14 mouse cellular contexts compared by ENCODE assay signal in the genomic region with DNA sequence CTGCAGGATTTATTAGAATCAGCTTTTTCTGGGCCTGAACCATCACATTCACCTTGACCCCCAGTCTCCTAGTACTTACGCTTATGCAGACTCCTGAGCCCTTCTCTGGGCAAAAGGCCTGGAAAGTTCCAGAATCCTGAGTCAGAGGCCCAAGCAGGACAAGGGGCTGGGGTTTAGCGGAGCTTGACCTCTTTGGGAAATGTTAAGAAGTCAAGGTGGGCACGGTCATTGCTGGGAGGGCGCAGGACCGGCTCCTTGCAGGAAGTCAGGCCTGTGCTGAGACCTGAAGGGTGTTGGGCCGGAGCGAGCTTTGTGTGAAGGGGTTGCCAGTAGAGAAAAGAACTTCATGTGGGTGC.
DNase-seq lines count a peak whose midpoint lies in the region; ATAC-seq and TF ChIP-seq lines count a peak whose summit lies in the region.
"Had no signal": no experiment of that assay in that cellular context is flagged by ENCODE, and none has a peak within 500 bp of the region (broad histone marks: within the 10 kb centered on the region; RNA-seq: fewer than 3 reads in every experiment).

No protein-coding gene starts in this region.

- H3K4me1 ChIP-seq in hindbrain, embryonic 13.5 days (replicated peaks), result peaks cover 21% of the 10 kb centered on the region
- H3K4me1 ChIP-seq in hindbrain, postnatal 0 days (ENCODE audit: insufficient read depth, low read length), result peaks cover 4% of the 10 kb centered on the region; the same call in 1 of the 2 replicates
- H3K4me1 ChIP-seq in limb, embryonic 12.5 days (replicated peaks), result peaks cover 12% of the 10 kb centered on the region
- H3K4me1 ChIP-seq: liver, embryonic 13.5 days had no signal

- no peaks in the 10 kb centered on the region for H3K36me3 ChIP-seq in hindbrain, embryonic 13.5 days
- no peaks in the 10 kb centered on the region for H3K36me3 ChIP-seq in hindbrain, postnatal 0 days (ENCODE audit: insufficient read depth, low read length)
- no peaks in the 10 kb centered on the region for H3K36me3 ChIP-seq in limb, embryonic 12.5 days
- H3K36me3 ChIP-seq: liver, embryonic 13.5 days had no signal

- H3K4me2 ChIP-seq in hindbrain, embryonic 13.5 days, result no peak overlapping the region
- H3K4me2 ChIP-seq in hindbrain, postnatal 0 days (ENCODE audit: low read depth, low read length), result no peak overlapping the region
- no peak overlapping the region for H3K4me2 ChIP-seq in limb, embryonic 12.5 days
- H3K4me2 ChIP-seq: liver, embryonic 13.5 days had no signal

- WGBS in hindbrain, embryonic 13.5 days, result 90% methylated on average over 7 of the region's 7 CpGs
- 90% methylated on average over 7 of the region's 7 CpGs for WGBS in hindbrain, postnatal 0 days
- 86% methylated on average over 7 of the region's 7 CpGs for WGBS in limb, embryonic 12.5 days

- DNase-seq in hindbrain, postnatal 0 days (ENCODE audit: low spot score), result no peak
- peak; percentile 37 for DNase-seq in testis, postnatal 10 days (ENCODE audit: low spot score)
- no peak for DNase-seq in testis, postnatal 14 days (ENCODE audit: low spot score)
- DNase-seq in retina, embryonic 14.5 days (ENCODE audit: low spot score), result no peak
- no peak for DNase-seq in heart, postnatal 10 days
- DNase-seq: cerebellum, postnatal 36 days; heart, postnatal 36 days; kidney, adult 2 months; liver, embryonic 13.5 days; right cerebral cortex, postnatal 14 days; thymus, adult 18-20 months had no signal

- H3K9ac ChIP-seq in hindbrain, embryonic 13.5 days, result no peak overlapping the region
- H3K9ac ChIP-seq in hindbrain, postnatal 0 days (replicated peaks; ENCODE audit: low read length), result no peak overlapping the region
- no peak overlapping the region for H3K9ac ChIP-seq in limb, embryonic 12.5 days (replicated peaks)
- H3K9ac ChIP-seq: liver, embryonic 13.5 days had no signal

- no peak for ATAC-seq in hindbrain, embryonic 13.5 days (ENCODE audit: low FRiP score)
- ATAC-seq in hindbrain, postnatal 0 days, result no peak
- no peak for ATAC-seq in limb, embryonic 12.5 days (ENCODE audit: insufficient number of reproducible peaks, insufficient read depth, low FRiP score, low TSS enrichment, low read depth)
- ATAC-seq: CD4-positive, CD25-positive, alpha-beta regulatory T cell, adult 4 months had no signal

- no peaks in the 10 kb centered on the region for H3K9me3 ChIP-seq in hindbrain, embryonic 13.5 days
- no peaks in the 10 kb centered on the region for H3K9me3 ChIP-seq in hindbrain, postnatal 0 days (ENCODE audit: low read length)
- H3K9me3 ChIP-seq in limb, embryonic 12.5 days, result no peaks in the 10 kb centered on the region
- H3K9me3 ChIP-seq: liver, embryonic 13.5 days had no signal

- H3K27me3 ChIP-seq in hindbrain, embryonic 13.5 days, result no peaks in the 10 kb centered on the region
- H3K27me3 ChIP-seq in hindbrain, postnatal 0 days (ENCODE audit: insufficient read depth, low read length), result no peaks in the 10 kb centered on the region
- 0 out of 2 replicates have a peak, but pooled peaks cover 5% of the 10 kb centered on the region for H3K27me3 ChIP-seq in limb, embryonic 12.5 days
- H3K27me3 ChIP-seq: liver, embryonic 13.5 days had no signal

- intact Hi-C loops in heart, postnatal 10 days (cut with DNase I), result no loop called here

- H3K27ac ChIP-seq in hindbrain, embryonic 13.5 days, result peak overlapping the region; percentile 88
- H3K27ac ChIP-seq in hindbrain, postnatal 0 days, result no peak overlapping the region
- peak overlapping the region; percentile 53; the same call in 1 of the 2 replicates for H3K27ac ChIP-seq in limb, embryonic 12.5 days
- H3K27ac ChIP-seq: liver, embryonic 13.5 days had no signal

- no peak overlapping the region for H3K4me3 ChIP-seq in hindbrain, embryonic 13.5 days
- no peak overlapping the region for H3K4me3 ChIP-seq in hindbrain, postnatal 0 days (ENCODE audit: low read length)
- no peak overlapping the region for H3K4me3 ChIP-seq in limb, embryonic 12.5 days (replicated peaks)
- H3K4me3 ChIP-seq: liver, embryonic 13.5 days had no signal

- TF ChIP-seq CTCF in hindbrain, postnatal 0 days (IDR thresholded peaks at IDR 0.05; ENCODE audit: low read depth), result no peak
